Mouse (Mus musculus) embryonic facial prominence, embryonic 12.5 days (tissue): ENCODE data around the gene Zbtb7a. TPM values are rescaled to one million over a fixed set of nuclear protein-coding genes. Genes with fewer than 3 reads are reported as not detected.

Experiments used
- ATAC-seq: fragments of 200-750 bp; cut with Nextera tagmentation; 2 replicates; pipeline ENCODE4 v1.8.0; 2017; ENCODE audit not compliant: insufficient number of reproducible peaks, insufficient read depth, low FRiP score, low TSS enrichment
- H3K27ac ChIP-seq: fragments of 300-500 bp; sonication (generic); 2 replicates; pipeline ENCODE4 v1.5.1; 2016; ENCODE audit warnings: mild to moderate bottlenecking
- H3K27me3 ChIP-seq: fragments of 300-500 bp; sonication (generic); 2 replicates; pipeline ENCODE4 v1.6.1; 2016; ENCODE audit warnings: mild to moderate bottlenecking, moderate library complexity
- H3K36me3 ChIP-seq: fragments of 300-500 bp; sonication (generic); 2 replicates; pipeline ENCODE4 v1.6.1; 2016; ENCODE audit warnings: mild to moderate bottlenecking
- H3K4me1 ChIP-seq: fragments of 300-500 bp; sonication (generic); 2 replicates; pipeline ENCODE4 v1.6.1; 2016
- H3K4me2 ChIP-seq: fragments of 300-500 bp; sonication (generic); replicated peaks from 2 replicates; pipeline ENCODE4 v1.6.1; 2016; ENCODE audit warnings: mild to moderate bottlenecking, moderate library complexity
- H3K4me3 ChIP-seq: fragments of 300-500 bp; sonication (generic); 2 replicates; pipeline ENCODE4 v1.5.1; 2016; ENCODE audit warnings: mild to moderate bottlenecking
- H3K9ac ChIP-seq: fragments of 300-500 bp; sonication (generic); 2 replicates; pipeline ENCODE4 v1.6.1; 2016; ENCODE audit warnings: mild to moderate bottlenecking, moderate library complexity
- H3K9me3 ChIP-seq: fragments of 300-500 bp; sonication (generic); 2 replicates; pipeline ENCODE4 v1.6.1; 2016; ENCODE audit warnings: mild to moderate bottlenecking, moderate library complexity
- whole genome bisulfite sequencing: fragments of 180-500 bp; shearing (Covaris S2); methylation state at CpG from one replicate; pipeline ENCODE4 v1.1.7; 2016; 5-methylcytosine and 5-hydroxymethylcytosine counted together
- polyA plus RNA-seq: library from polyadenylated mRNA; unstranded; fragments of >200 nt; fragmentation: Nextera tagmentation; extraction: Ambion mirVana; gene quantifications from 2 replicates; pipeline ENCODE4 v1.2.1, GENCODE M21; 2016

Zbtb7a gene
- polyA plus RNA-seq: 21.7 and 22.3 TPM in 2 replicates

DNA sequence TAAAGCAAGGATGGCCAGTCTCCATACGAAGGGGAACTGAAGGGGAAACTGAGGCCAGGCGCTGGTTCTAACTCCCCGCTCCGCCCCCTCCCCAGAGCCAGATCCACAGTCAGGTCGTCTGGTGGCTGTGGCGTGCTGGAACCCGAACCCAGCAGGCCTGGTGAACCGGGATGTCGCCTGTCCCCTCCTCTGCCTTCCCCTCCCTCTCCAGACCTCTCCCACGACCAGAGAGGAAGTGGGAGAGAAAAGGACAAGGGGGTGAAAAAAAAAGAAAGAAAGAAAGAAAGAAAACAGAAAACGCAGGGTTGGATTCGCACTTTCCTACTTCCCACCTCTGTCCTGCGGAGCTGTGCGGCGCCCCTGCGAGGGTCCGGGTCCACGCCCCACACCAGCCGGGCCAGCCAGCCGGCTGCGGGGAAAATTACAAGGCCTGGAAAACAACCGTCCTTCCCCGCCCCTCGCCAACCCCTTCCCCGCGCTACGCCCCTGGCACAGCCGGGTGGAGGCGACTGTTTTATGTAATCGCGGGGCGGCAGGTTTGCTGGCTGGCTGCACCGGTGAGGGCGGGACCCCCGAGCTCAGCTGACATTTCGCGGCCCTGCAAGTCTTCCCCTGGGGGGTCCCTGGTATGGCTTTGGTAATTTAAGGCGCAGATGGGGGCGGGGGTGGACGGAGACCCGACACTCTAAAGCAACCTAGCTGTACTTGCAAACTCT, at the start of gene Zbtb7a:
Gene Zbtb7a, plus strand, starts transcription at position 255 of the 716 bp plus-strand sequence.
- peaks cover 39% of the 10 kb centered on the region for H3K4me1 ChIP-seq
- peak within 1 kb of the TSS; percentile 98 for H3K4me2 ChIP-seq
- no peaks in the 10 kb centered on the region for H3K9me3 ChIP-seq
- peak within 1 kb of the TSS; percentile 91 for H3K9ac ChIP-seq
- H3K4me3 ChIP-seq: peak within 1 kb of the TSS; percentile 64
- ATAC-seq: no peak
- H3K27me3 ChIP-seq: peaks cover 27% of the 10 kb centered on the region
- H3K36me3 ChIP-seq: no peaks in the 10 kb centered on the region
- peak within 1 kb of the TSS; percentile 98 for H3K27ac ChIP-seq
- WGBS: 3% methylated on average over 40 of the region's 41 CpGs

DNA sequence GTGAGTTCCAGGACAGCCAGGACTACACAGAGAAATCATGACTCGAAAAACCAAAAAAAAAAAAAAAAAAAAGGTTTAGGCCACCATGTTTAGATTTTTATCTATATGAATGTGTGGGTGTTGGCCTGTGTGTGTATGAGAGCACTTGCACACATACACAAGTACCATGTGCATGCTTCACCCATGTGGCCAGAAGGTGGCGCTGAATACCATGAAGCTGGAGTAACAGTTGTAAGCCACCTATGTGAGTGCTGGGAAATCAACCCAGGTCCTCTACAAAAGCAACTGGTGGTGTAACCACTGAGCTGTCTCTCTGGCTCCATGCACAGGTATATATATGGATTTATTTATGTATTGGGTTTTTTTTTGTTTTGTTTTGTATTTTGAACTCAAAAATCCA, 48.0 kb upstream of the Zbtb7a start:
- H3K9me3 ChIP-seq: no peaks in the 10 kb centered on the region
- H3K9ac ChIP-seq: no peak overlapping the region
- no peak for ATAC-seq
- no peak overlapping the region for H3K4me3 ChIP-seq
- no peak overlapping the region for H3K4me2 ChIP-seq
- H3K36me3 ChIP-seq: peaks cover 12% of the 10 kb centered on the region
- 55% methylated on average over 2 of the region's 2 CpGs for WGBS
- H3K27me3 ChIP-seq: no peaks in the 10 kb centered on the region
- no peak overlapping the region for H3K27ac ChIP-seq
- H3K4me1 ChIP-seq: 0 out of 2 replicates have a peak, but pooled peaks cover 8% of the 10 kb centered on the region

DNA sequence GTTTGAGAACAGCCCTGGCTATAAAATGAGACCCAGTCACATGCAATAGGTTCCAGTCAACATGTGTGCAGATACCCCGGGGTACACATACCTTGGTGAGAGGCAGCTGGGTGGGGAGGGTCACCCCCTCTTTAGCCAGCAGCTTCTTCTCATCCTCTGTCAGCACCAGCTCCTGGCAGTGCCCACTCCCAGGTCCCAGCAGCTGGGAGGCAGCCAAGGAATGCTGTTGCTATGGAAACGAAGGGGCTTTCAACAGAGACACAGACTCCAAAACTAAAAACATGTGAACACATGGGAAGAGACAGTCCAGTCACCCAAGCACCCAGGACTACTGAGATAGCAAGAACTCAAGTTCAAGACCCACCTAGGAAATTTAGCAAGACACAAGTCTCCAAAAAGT, 45.8 kb upstream of the Zbtb7a start:
- no peak for ATAC-seq
- no peak overlapping the region for H3K9ac ChIP-seq
- 0 out of 2 replicates have a peak, but pooled peaks cover 8% of the 10 kb centered on the region for H3K4me1 ChIP-seq
- no peaks in the 10 kb centered on the region for H3K9me3 ChIP-seq
- no peaks in the 10 kb centered on the region for H3K36me3 ChIP-seq
- no peak overlapping the region for H3K27ac ChIP-seq
- H3K4me2 ChIP-seq: no peak overlapping the region
- WGBS: 58% methylated on average over 2 of the region's 2 CpGs
- H3K27me3 ChIP-seq: no peaks in the 10 kb centered on the region; the same call in 1 of the 2 replicates
- no peak overlapping the region for H3K4me3 ChIP-seq

DNA sequence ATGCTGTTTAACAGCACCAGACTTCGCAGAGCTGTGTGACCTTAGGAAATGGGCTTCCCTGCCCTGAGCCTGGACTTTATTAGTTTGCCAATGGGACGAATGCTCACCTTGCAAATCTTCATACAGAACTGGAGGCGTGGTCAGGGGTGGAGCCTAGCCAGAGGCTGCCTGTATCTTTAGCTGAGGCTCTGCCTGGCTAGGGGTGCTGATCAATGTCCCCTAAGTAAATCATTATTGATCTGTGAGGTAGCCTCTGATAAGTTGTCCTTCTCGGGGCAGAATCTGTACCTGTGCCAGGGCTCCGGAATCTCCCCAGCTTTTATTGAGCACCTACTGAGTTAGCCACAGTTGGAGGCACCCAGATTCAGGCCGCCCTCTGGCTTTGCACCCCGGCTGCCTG, 44.4 kb upstream of the Zbtb7a start:
- 80% methylated on average over 7 of the region's 7 CpGs for WGBS
- Histone ChIP-seq H3K27ac (no peak overlapping the region), H3K36me3 (no peaks in the 10 kb centered on the region), H3K4me1 (0 out of 2 replicates have a peak, but pooled peaks cover 8% of the 10 kb centered on the region), H3K9me3 (no peaks in the 10 kb centered on the region), H3K4me2 (no peak overlapping the region), H3K27me3 (no peaks in the 10 kb centered on the region; the same call in 1 of the 2 replicates), H3K4me3 (no peak overlapping the region), H3K9ac (no peak overlapping the region)
- no peak for ATAC-seq

DNA sequence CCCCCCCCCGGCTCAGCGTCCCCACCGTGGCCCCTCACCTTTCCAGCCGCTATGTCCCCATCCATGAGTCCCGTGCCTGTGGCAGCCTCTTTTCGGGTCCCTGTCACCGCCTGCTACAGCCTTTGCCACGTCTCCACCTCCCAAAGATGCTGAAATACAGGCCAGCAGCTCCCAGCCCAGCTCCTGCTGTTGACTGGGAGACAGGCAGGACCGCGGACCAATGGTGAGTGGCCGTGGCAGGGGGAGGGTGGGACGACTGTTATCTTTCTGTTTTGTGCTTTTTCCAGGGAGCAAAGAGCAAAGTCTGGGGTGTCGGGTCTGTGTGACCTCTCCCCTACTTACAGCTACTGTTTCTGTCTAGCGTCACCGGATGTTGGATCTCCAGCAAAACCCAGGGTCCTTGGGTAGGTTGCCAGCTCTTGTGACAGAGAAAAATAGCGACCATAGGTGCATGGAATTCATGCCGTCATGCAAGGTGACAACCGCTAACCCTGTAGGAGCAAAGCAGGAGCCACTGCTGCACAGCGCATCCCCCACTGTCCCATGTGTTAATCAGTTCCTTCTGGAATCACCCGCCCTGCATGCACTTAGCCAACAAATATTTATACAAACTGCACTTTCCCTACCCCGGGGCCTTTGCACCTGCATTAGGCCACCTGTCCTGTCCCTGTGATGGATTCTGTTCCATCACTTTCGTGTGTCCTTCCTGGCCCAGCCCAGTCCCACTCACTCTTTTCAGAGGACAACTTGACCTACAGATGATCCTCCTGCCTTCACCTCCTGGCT, 42.4 kb upstream of the Zbtb7a start:
- 57% methylated on average over 22 of the region's 22 CpGs for WGBS
- Histone ChIP-seq H3K27ac (no peak overlapping the region), H3K9me3 (no peaks in the 10 kb centered on the region), H3K9ac (no peak overlapping the region), H3K4me1 (0 out of 2 replicates have a peak, but pooled peaks cover 8% of the 10 kb centered on the region), H3K4me2 (no peak overlapping the region), H3K27me3 (no peaks in the 10 kb centered on the region; the same call in 1 of the 2 replicates), H3K36me3 (no peaks in the 10 kb centered on the region), H3K4me3 (no peak overlapping the region)
- ATAC-seq: no peak

DNA sequence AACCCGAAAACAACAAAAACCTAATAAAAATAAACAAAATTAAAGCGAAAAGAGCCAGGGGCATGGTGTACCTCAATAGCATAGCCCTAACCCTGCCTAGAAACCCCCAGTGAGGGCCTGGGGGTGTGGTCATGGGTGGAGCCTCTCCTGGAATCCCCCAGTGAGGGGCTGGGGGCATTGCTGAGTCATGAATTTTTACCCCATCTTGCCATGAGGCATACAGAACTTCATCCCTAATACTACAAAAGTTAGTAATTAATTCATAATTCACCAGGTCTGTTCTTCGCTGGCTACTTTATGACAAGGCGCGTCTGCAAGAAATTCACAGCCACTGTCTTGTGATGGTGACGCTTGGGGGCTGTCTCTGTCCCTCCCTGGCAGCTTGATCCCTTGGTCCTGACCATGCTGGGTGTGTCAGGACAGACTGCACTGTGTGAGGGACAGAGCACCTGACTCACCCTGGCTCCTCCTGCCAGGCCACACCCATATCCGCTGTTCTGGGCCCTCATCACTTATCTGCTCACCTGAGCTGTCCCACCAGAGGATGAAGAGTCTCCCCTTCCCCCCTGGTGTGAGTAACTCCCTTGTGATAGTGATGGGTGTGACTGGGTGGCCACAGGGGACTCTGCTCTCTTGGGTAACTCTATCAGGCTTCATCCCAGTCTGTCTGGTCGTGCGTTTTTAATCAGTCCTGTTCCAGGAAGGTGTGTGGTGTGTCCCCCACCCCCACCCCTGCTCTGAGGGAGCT, 39.9 kb upstream of the Zbtb7a start:
- Histone ChIP-seq H3K27me3 (no peaks in the 10 kb centered on the region; the same call in 1 of the 2 replicates), H3K4me1 (no peaks in the 10 kb centered on the region), H3K9ac (no peak overlapping the region), H3K4me3 (no peak overlapping the region), H3K4me2 (no peak overlapping the region), H3K27ac (no peak overlapping the region), H3K36me3 (no peaks in the 10 kb centered on the region), H3K9me3 (no peaks in the 10 kb centered on the region)
- no peak for ATAC-seq
- WGBS: 59% methylated on average over 9 of the region's 9 CpGs

DNA sequence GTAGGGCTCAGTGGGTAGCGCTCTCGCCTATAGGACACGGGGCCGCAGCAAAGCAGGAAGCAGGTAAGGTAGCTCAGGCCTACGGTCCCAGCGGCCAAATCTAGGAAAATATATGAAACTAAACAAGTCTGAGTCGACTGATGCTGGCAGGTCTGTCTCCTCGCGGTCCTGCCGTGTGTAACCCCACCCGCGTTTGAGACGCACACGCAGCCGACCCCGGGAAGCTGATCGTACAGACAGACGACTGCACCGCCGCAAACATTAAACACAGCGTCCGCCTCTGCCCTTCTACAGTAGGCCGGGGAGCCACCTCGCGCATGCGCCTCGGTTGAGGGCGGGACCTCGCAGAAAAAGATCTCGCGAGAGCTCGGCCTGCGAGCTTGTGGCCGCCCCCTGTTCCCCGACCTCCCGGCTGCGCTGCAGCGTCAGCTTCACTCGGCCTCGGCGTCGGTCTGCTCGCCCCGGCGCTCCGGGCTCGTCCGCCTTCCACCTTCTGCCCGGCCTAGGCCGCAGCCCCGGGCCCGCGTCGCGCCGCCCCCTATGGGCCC, 29.4 kb upstream of the Zbtb7a start, which contains the start of gene Map2k2:
Gene Map2k2, plus strand, starts transcription at position 351 of the 548 bp plus-strand sequence.
- peak within 1 kb of the TSS; percentile 93 for H3K4me3 ChIP-seq
- H3K4me2 ChIP-seq: peak within 1 kb of the TSS; percentile 74
- peak within 1 kb of the TSS; percentile 99 for H3K27ac ChIP-seq
- under 1% methylated on average over 56 of the region's 56 CpGs for WGBS
- peak; percentile 93 for ATAC-seq
- peaks cover 19% of the 10 kb centered on the region for H3K4me1 ChIP-seq
- H3K36me3 ChIP-seq: peaks cover 27% of the 10 kb centered on the region
- no peaks in the 10 kb centered on the region for H3K27me3 ChIP-seq
- H3K9ac ChIP-seq: peak within 1 kb of the TSS; percentile 99
- no peaks in the 10 kb centered on the region for H3K9me3 ChIP-seq

DNA sequence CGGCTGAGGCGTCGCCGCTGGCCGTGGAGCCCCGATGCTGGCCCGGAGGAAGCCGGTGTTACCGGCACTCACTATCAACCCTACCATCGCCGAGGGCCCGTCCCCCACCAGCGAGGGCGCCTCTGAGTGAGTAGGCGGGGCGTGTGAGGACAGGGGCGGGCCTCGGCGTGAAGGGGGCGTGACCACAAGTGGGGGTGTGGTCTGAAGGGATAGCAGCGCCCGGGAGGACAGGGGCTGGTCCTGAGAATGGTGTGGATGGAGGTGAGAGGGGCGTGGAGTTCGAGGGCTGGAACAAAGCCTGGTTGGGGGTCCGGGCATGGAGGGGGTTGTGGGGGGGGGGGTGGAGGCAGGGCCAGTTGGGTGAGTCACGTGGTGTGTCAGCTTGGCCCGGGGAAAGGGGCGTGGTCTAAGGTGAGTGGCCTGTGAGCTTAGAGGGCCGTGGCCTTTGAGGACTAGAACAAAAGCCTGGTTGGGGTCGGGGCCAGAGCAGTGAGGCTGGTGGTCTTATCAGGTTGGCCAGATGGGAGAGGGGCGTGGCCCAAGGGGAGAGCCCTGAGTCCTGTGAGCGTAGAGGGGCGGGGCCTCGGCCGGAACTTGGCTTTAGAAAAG, 28.8 kb upstream of the Zbtb7a start:
- WGBS: under 1% methylated on average over 34 of the region's 35 CpGs
- Histone ChIP-seq H3K9me3 (no peaks in the 10 kb centered on the region), H3K27ac (peak overlapping the region; percentile 99), H3K9ac (peak overlapping the region; percentile 99), H3K27me3 (no peaks in the 10 kb centered on the region), H3K4me1 (peaks cover 19% of the 10 kb centered on the region), H3K4me2 (peak overlapping the region; percentile 74), H3K4me3 (peak overlapping the region; percentile 93), H3K36me3 (peaks cover 33% of the 10 kb centered on the region)
- peak; percentile 70 for ATAC-seq

DNA sequence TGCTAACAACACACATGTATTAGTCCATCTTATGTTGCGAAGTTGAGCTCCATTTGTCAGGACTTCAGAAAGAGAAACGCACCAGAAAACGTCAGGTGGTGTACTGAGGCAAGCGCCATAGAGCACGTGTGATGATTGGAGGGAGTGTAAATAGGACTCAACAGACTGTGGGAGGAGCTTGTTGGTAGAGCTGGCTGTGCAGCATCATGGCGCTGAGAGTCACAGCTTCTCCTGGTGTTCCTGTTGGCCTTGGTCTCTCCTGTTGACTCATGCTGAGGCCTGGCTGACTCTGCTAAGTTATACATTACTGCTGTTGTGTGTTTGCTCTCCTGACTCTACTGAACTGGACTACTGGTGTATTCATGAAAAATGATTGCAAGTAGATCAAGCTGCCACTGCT, 22.1 kb upstream of the Zbtb7a start:
- H3K36me3 ChIP-seq: peaks cover 91% of the 10 kb centered on the region

DNA sequence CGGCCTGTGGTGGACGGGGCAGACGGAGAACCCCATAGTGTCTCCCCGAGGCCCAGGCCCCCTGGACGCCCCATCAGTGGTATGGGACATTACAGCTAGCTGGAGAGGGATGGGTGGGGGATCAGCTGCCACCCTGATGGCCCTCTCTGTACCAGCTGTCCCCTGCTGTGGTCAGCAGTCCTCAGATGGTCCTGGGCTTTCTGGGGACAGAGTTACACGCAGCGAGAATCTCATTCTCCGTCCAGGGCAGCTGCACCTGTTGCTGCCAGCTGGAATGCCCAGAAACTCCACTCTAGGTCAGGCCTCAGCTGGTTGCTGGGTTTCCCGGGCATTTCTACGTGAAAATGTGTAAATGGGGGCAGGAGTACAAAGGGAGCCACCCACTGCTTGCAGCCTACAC, 15.4 kb upstream of the Zbtb7a start:
- Histone ChIP-seq H3K9me3 (no peaks in the 10 kb centered on the region), H3K27ac (no peak overlapping the region), H3K27me3 (no peaks in the 10 kb centered on the region), H3K4me1 (no peaks in the 10 kb centered on the region), H3K9ac (no peak overlapping the region), H3K36me3 (peaks cover 95% of the 10 kb centered on the region), H3K4me2 (no peak overlapping the region), H3K4me3 (no peak overlapping the region)
- ATAC-seq: no peak
- 88% methylated on average over 10 of the region's 10 CpGs for WGBS

More for the DNA sequence above, 22.1 kb upstream of the Zbtb7a start:
- no peak overlapping the region for H3K9ac ChIP-seq
- no peak for ATAC-seq
- no peak overlapping the region for H3K4me2 ChIP-seq
- H3K27ac ChIP-seq: no peak overlapping the region
- no peaks in the 10 kb centered on the region for H3K4me1 ChIP-seq
- no peaks in the 10 kb centered on the region for H3K9me3 ChIP-seq
- H3K4me3 ChIP-seq: no peak overlapping the region
- H3K27me3 ChIP-seq: no peaks in the 10 kb centered on the region
- 93% methylated on average over 6 of the region's 6 CpGs for WGBS

DNA sequence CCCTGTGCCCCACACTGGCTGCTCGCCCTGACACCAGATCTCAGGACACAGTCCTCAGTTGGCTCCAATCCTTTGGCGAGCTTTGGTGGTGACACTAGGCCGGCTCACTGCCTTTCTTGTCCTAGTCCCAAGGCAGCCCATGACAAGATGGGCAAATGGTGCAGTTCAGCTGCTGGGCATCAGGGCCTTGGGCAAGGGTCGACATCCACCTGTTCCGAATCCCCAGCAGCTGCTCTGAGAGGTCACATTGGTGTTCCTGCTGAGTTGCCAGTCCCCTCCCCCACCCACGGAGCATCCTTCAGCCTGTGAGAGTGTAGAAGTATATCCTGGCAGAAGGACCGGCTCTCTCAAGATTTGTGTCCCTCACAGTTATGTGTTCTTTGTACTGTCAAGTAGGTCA, 14.4 kb upstream of the Zbtb7a start:
- H3K9me3 ChIP-seq: no peaks in the 10 kb centered on the region
- H3K4me3 ChIP-seq: no peak overlapping the region
- H3K27ac ChIP-seq: no peak overlapping the region
- 85% methylated on average over 7 of the region's 7 CpGs for WGBS
- no peaks in the 10 kb centered on the region for H3K4me1 ChIP-seq
- H3K36me3 ChIP-seq: peaks cover 86% of the 10 kb centered on the region
- H3K9ac ChIP-seq: no peak overlapping the region
- ATAC-seq: no peak
- no peaks in the 10 kb centered on the region for H3K27me3 ChIP-seq
- H3K4me2 ChIP-seq: no peak overlapping the region
